Mouse (Mus musculus) midbrain, postnatal 0 days (tissue): ENCODE data around the gene Tmco1. TPM values are rescaled to one million over a fixed set of nuclear protein-coding genes. Genes with fewer than 3 reads are reported as not detected.

Experiments
- ATAC-seq: fragments of 200-750 bp; cut with Nextera tagmentation; 2 replicates; pipeline ENCODE4 v1.8.0; 2017; ENCODE audit warnings: moderate number of reproducible peaks, mild to moderate bottlenecking, moderate TSS enrichment, moderate library complexity; ENCODE audit not compliant: low FRiP score
- DNase-seq: peaks from one replicate; pipeline ENCODE4 v3.0.0-alpha.2; 2015; ENCODE audit warnings: low spot score
- H3K27ac ChIP-seq: fragments of 300-500 bp; sonication (generic); 2 replicates; pipeline ENCODE4 v1.5.1; 2014; ENCODE audit warnings: low read depth, mild to moderate bottlenecking, low read length, mixed read lengths
- H3K27me3 ChIP-seq: fragments of 300-500 bp; sonication (generic); 2 replicates; pipeline ENCODE4 v1.6.1; 2014; ENCODE audit warnings: low read length, control low read depth, mixed read lengths; ENCODE audit not compliant: insufficient read depth
- H3K36me3 ChIP-seq: fragments of 300-500 bp; sonication (generic); 2 replicates; pipeline ENCODE4 v1.6.1; 2014; ENCODE audit warnings: low read length, control low read depth, mixed read lengths; ENCODE audit not compliant: insufficient read depth
- H3K4me1 ChIP-seq: fragments of 300-500 bp; sonication (generic); 2 replicates; pipeline ENCODE4 v1.6.1; 2014; ENCODE audit warnings: mild to moderate bottlenecking, control low read depth, antibody characterized with exemption, low read length, mixed read lengths; ENCODE audit not compliant: insufficient read depth
- H3K4me2 ChIP-seq: fragments of 300-500 bp; sonication (generic); 2 replicates; pipeline ENCODE4 v1.6.1; 2014; ENCODE audit warnings: low read depth, mild to moderate bottlenecking, low read length, mixed read lengths; ENCODE audit not compliant: poor library complexity, severe bottlenecking
- H3K4me3 ChIP-seq: fragments of 300-500 bp; sonication (generic); 2 replicates; pipeline ENCODE4 v1.5.1; 2014; ENCODE audit warnings: low read depth, mild to moderate bottlenecking, low read length, moderate library complexity
- H3K9ac ChIP-seq: fragments of 300-500 bp; sonication (generic); replicated peaks from 2 replicates; pipeline ENCODE4 v1.6.1; 2014; ENCODE audit warnings: mild to moderate bottlenecking, low read length, moderate library complexity, mixed read lengths; ENCODE audit not compliant: poor library complexity, severe bottlenecking
- H3K9me3 ChIP-seq: fragments of 300-500 bp; sonication (generic); 2 replicates; pipeline ENCODE4 v1.6.1; 2016; ENCODE audit warnings: low read length, control low read depth
- CTCF ChIP-seq: IDR thresholded peaks from 2 replicates; pipeline ENCODE4 v1.5.1; 2016; ENCODE audit warnings: antibody characterized with exemption, mild to moderate bottlenecking
- WGBS: fragments of 180-500 bp; shearing (Covaris S2); extraction: QIAGEN DNeasy Blood & Tissue Kit; methylation state at CpG from one replicate; pipeline ENCODE4 v1.1.7; 2014; 5-methylcytosine and 5-hydroxymethylcytosine counted together
- polyA plus RNA-seq: library from polyadenylated mRNA; unstranded; fragments of >200 nt; fragmentation: Nextera tagmentation; extraction: Ambion mirVana; gene quantifications from 2 replicates; pipeline ENCODE4 v1.2.1, GENCODE M21; 2015
- total RNA-seq: library from RNA; depleted of rRNA; stranded (reverse); fragments of >200 nt; gene quantifications from 2 replicates; pipeline ENCODE4 v1.2.3, GENCODE M21; 2014

Tmco1 gene
- total and polyA plus RNA-seq, 2 experiments from 2014 or later: 40.7 to 74.9 TPM

DNA sequence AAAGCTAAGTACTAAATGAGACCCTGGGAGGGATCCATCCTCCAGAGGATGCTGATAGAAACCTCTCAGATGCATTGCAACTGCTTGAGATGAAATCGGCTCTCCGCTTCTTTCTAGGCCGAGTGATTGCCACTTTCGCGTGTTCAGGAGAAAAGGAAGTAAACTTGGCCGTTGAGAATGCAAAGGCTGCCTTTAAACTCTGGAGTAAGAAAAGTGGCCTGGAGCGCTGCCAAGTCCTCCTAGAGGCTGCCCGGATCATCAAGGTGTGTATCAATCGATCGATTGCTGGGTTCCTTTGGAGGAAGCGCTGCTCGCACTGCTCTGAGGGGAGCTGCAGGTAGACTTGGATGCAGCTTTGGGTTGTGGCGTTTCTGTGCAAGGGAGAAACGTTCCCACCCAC is 44.2 kb downstream of the Tmco1 start:
- Histone ChIP-seq H3K27me3 (no peaks in the 10 kb centered on the region), H3K27ac (no peak overlapping the region), H3K4me3 (no peak overlapping the region), H3K4me2 (no peak overlapping the region), H3K36me3 (peaks cover 28% of the 10 kb centered on the region), H3K9ac (no peak overlapping the region), H3K4me1 (no peaks in the 10 kb centered on the region; the same call in 1 of the 2 replicates), H3K9me3 (no peaks in the 10 kb centered on the region)
- no peak for TF ChIP-seq CTCF
- DNase-seq (no peak), ATAC-seq (no peak)
- WGBS: 94% methylated on average over 14 of the region's 14 CpGs

DNA sequence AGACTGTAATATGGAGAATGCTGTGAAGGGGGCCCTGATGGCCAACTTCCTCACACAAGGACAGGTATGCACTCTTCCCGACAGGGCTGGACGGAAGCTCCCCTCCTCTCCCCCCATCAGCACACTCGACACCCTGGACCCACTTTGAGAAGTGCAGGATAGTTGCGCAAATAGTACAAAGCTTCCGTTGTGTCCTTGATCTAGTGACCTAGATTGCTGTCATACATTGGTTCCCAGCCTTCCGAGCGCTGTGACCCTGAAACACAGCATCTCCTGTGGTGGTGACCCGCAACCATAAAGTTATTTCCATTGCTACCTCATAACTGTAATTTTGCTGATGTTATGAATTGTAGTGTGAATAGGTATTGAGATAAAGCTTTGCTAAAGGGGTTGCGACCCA is 49.2 kb downstream of the Tmco1 start:
- WGBS: 97% methylated on average over 9 of the region's 9 CpGs
- Histone ChIP-seq H3K9ac (no peak overlapping the region), H3K9me3 (no peaks in the 10 kb centered on the region), H3K36me3 (peaks cover 45% of the 10 kb centered on the region), H3K27ac (no peak overlapping the region), H3K4me1 (no peaks in the 10 kb centered on the region), H3K27me3 (no peaks in the 10 kb centered on the region), H3K4me2 (no peak overlapping the region), H3K4me3 (no peak overlapping the region)
- DNase-seq: no peak
- ATAC-seq: no peak
- TF ChIP-seq CTCF: no peak

DNA sequence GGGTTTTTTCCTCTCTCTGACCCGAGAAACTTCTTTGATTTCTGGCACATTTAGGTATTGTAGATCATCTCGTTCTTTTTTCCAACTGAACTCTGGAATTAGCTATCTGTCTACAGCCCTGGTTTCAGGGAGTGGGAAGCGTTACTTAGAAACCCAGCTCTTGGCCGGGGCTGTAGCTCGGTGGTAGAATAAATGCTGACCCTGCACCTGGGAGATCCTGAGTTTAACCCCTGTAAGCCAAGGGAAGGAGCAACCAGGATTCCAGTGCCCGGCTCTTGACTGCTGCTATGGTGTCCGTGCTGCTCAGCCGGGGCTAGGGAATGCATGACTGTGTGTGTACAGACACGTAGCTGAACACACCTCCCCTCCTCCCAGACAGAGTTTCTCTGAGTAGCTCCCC is 50.6 kb downstream of the Tmco1 start:
- Histone ChIP-seq H3K27ac (no peak overlapping the region), H3K4me3 (no peak overlapping the region), H3K36me3 (peaks cover 44% of the 10 kb centered on the region), H3K9me3 (no peaks in the 10 kb centered on the region), H3K4me2 (no peak overlapping the region), H3K9ac (no peak overlapping the region), H3K4me1 (no peaks in the 10 kb centered on the region), H3K27me3 (no peaks in the 10 kb centered on the region)
- DNase-seq (no peak), ATAC-seq (no peak)
- 86% methylated on average over 9 of the region's 9 CpGs for WGBS
- no peak for TF ChIP-seq CTCF

DNA sequence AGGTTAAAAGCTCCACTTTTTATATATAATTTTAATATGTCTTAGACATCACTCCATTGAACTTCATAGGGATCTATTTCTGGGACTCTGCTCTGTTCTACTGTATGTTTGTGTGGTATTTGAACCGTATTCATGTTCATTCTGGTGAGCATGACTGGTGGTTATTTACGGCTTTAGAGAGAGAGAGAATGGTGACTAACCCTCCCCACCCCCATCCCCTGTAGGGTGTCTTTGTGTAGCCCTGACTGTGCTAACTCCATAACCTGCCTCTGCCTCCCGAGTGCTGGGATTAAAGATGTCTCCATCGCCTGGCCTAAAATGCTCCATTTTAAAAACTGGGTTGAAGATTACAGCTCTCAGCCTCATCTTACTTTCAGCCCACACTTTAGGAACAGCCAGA is 52.1 kb downstream of the Tmco1 start:
- Histone ChIP-seq H3K4me1 (no peaks in the 10 kb centered on the region), H3K4me3 (no peak overlapping the region), H3K9ac (no peak overlapping the region), H3K36me3 (peaks cover 36% of the 10 kb centered on the region), H3K27ac (no peak overlapping the region), H3K27me3 (no peaks in the 10 kb centered on the region), H3K4me2 (no peak overlapping the region), H3K9me3 (no peaks in the 10 kb centered on the region)
- WGBS: 54% methylated on average over 4 of the region's 4 CpGs
- DNase-seq (no peak), ATAC-seq (no peak)
- no peak for TF ChIP-seq CTCF

DNA sequence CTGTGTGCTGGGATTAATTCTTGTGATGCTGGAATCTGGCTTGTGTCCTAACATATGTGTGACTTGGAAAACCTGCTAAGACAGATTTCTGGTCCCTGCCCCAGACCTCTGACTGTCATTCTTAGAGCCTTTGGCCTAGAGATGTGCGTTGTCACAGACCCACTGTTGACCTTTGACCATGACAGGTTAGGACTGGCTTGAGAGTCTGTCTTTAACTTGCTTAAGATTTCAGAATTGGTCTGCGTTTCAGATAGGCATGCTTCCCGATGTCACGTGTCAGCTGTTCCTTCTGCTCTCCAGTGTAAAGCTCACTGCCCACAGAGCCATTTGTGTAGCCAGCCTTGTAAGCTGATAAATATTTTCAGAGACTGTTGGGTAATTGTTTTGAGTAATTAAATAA is 54.6 kb downstream of the Tmco1 start:
- Histone ChIP-seq H3K27ac (no peak overlapping the region), H3K36me3 (peaks cover 35% of the 10 kb centered on the region), H3K9ac (no peak overlapping the region), H3K4me3 (no peak overlapping the region), H3K4me1 (no peaks in the 10 kb centered on the region), H3K4me2 (no peak overlapping the region), H3K9me3 (no peaks in the 10 kb centered on the region), H3K27me3 (no peaks in the 10 kb centered on the region)
- WGBS: 81% methylated on average over 4 of the region's 4 CpGs
- no peak for TF ChIP-seq CTCF
- ATAC-seq (no peak), DNase-seq (no peak)

DNA sequence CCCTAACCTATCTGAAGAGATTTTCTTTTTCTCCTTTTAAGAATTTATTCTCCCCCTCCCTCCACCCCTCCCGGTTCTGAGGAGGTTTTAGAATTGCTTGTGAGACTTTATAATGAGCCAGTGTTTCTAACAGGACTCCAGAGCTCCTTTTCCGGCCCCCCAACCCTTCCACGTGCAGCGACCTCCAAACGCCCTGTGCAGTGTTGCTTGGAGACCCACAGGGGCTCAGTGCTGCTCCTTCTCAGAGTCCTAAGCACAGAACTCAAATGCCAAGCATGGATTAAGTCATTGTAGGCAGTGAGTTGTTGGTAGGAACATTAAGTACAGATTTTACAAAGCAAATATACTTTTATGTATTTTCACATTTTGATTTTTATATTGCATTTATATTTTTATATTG is 55.1 kb downstream of the Tmco1 start:
- H3K27me3 ChIP-seq: no peaks in the 10 kb centered on the region
- no peaks in the 10 kb centered on the region for H3K9me3 ChIP-seq
- H3K36me3 ChIP-seq: peaks cover 33% of the 10 kb centered on the region
- H3K4me1 ChIP-seq: no peaks in the 10 kb centered on the region
- WGBS: 55% methylated on average over 5 of the region's 5 CpGs
- ATAC-seq (no peak), DNase-seq (no peak)
- no peak overlapping the region for H3K4me2 ChIP-seq
- TF ChIP-seq CTCF: no peak
- no peak overlapping the region for H3K9ac ChIP-seq
- H3K27ac ChIP-seq: no peak overlapping the region
- no peak overlapping the region for H3K4me3 ChIP-seq

DNA sequence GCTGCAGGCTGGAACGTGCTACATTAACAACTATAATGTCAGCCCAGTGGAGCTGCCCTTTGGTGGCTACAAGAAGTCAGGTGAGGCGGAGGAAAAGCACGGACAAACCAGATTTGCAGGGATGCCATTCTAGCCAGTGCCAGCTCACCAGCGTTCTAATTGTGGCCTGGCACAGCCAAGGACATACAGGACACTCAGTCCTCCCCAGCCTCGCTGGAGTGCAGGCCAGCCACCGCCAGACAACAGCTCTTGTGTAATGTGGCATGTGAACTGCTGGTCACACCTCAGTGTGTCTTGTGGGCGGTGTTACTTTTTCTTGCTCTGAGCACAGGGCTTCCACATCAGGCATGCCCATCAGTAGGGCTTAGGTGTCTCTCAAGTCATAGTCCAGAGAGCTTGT is 57.6 kb downstream of the Tmco1 start:
- no peak overlapping the region for H3K4me3 ChIP-seq
- no peak for TF ChIP-seq CTCF
- no peaks in the 10 kb centered on the region for H3K4me1 ChIP-seq
- H3K27me3 ChIP-seq: no peaks in the 10 kb centered on the region
- peaks cover 30% of the 10 kb centered on the region for H3K36me3 ChIP-seq
- ATAC-seq (no peak), DNase-seq (no peak)
- no peak overlapping the region for H3K9ac ChIP-seq
- no peaks in the 10 kb centered on the region for H3K9me3 ChIP-seq
- H3K27ac ChIP-seq: no peak overlapping the region
- WGBS: 92% methylated on average over 7 of the region's 7 CpGs
- H3K4me2 ChIP-seq: no peak overlapping the region
